Mouse (Mus musculus) erythroblast, embryonic 14.5 days (primary cell): Measurements from ENCODE around the gene Utrn.

Source experiments
- GATA1 ChIP-seq: IDR thresholded peaks from 2 replicates; pipeline ENCODE4 v1.6.1; 2012; ENCODE audit warnings: low read length, inconsistent platforms, mixed read lengths
- TAL1 ChIP-seq: IDR thresholded peaks from 3 replicates; pipeline ENCODE4 v1.6.1; 2012; ENCODE audit warnings: low read length, inconsistent platforms, mixed read lengths

DNA sequence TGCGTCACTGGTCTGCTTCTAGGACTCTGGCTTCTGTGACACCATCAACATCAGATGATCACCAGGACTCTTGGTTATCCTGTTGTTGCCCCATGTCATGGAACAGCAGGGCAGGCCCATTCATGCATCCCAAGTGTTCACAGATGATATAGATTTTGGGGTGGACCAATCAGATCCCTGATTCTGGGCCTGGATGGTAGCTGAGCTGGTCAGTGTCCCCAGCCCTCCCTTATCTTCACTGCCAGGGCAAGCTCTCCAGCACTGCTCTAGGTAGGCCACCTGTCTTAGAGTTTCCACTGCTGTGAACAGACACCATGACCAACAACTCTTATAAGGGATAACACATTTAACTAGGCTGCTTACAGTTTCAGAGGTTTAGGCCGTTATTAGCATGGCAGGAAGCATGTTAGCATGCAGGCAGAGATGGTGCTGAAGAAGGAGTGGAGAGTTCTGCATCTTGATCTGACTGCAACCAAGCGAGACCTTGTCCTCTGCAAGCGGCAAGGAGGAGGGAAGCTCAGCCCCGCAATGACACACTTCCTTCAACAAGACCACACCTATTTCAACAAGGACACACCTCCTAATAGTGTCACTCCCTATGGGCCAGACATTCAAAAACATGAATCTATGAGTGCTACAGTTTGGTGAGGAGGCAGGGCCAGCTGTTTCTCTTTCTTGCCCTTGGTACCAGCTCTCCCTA is 34.4 kb upstream of the Utrn start:
- TF ChIP-seq GATA1 (no peak), TAL1 (no peak)
